Mouse (Mus musculus) embryonic facial prominence, embryonic 14.5 days (tissue): ENCODE measurements around the gene Mdm2. TPM values are rescaled to one million over a fixed set of nuclear protein-coding genes. Genes with fewer than 3 reads are reported as not detected.

Experiments used
- ATAC-seq: fragments of 200-750 bp; cut with Nextera tagmentation; 2 replicates; pipeline ENCODE4 v1.8.0; 2017; ENCODE audit warnings: low read depth, moderate number of reproducible peaks, moderate TSS enrichment
- DNase-seq: peaks from one replicate; pipeline ENCODE4 v3.0.0-alpha.2; 2015; ENCODE audit warnings: low spot score
- H3K27ac ChIP-seq: fragments of 300-500 bp; sonication (generic); replicated peaks from 2 replicates; pipeline ENCODE4 v1.5.1; 2014; ENCODE audit warnings: low read depth, mild to moderate bottlenecking, low read length, moderate library complexity
- H3K27me3 ChIP-seq: fragments of 300-500 bp; sonication (generic); replicated peaks from 2 replicates; pipeline ENCODE4 v1.6.1; 2014; ENCODE audit warnings: low read length; ENCODE audit not compliant: control insufficient read depth, insufficient read depth
- H3K36me3 ChIP-seq: fragments of 300-500 bp; sonication (generic); 2 replicates; pipeline ENCODE4 v1.6.1; 2014; ENCODE audit warnings: low read length, mixed read lengths; ENCODE audit not compliant: control insufficient read depth, insufficient read depth
- H3K4me1 ChIP-seq: fragments of 300-500 bp; sonication (generic); 2 replicates; pipeline ENCODE4 v1.6.1; 2014; ENCODE audit warnings: antibody characterized with exemption, low read length; ENCODE audit not compliant: control insufficient read depth, insufficient read depth
- H3K4me2 ChIP-seq: fragments of 300-500 bp; sonication (generic); 2 replicates; pipeline ENCODE4 v1.6.1; 2014; ENCODE audit warnings: low read depth, mild to moderate bottlenecking, low read length, moderate library complexity, mixed read lengths
- H3K4me3 ChIP-seq: fragments of 300-500 bp; sonication (generic); 2 replicates; pipeline ENCODE4 v1.5.1; 2014; ENCODE audit warnings: low read depth, mild to moderate bottlenecking, low read length
- H3K9ac ChIP-seq: fragments of 300-500 bp; sonication (generic); 2 replicates; pipeline ENCODE4 v1.6.1; 2014; ENCODE audit warnings: low read depth, mild to moderate bottlenecking, low read length, moderate library complexity, mixed read lengths
- H3K9me3 ChIP-seq: fragments of 300-500 bp; sonication (generic); 2 replicates; pipeline ENCODE4 v1.6.1; 2016; ENCODE audit warnings: low read length; ENCODE audit not compliant: control insufficient read depth
- WGBS: fragments of 180-500 bp; shearing (Covaris S2); extraction: QIAGEN DNeasy Blood & Tissue Kit; methylation state at CpG from one replicate; pipeline ENCODE4 v1.1.7; 2014; 5-methylcytosine and 5-hydroxymethylcytosine counted together
- polyA plus RNA-seq: library from polyadenylated mRNA; unstranded; fragments of >200 nt; fragmentation: Nextera tagmentation; extraction: Ambion mirVana; gene quantifications from 2 replicates; pipeline ENCODE4 v1.2.1, GENCODE M21; 2014

Gene Mdm2
- polyA plus RNA-seq, 1 experiment from 2014 or later: 34.1 TPM

DNA sequence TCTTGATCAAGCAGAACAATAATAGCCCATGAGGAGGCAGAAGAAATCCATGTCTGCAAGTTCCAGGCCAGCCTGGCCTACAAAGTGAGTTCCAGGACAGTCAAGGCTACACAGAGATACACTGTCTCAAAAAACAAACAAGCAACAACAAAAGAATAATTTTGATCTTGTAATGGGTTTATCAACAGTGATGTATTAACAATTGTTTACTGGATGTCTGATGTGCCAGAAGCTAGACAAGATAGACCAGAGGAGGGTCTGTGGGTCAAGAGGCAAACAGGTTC is 45.7 kb downstream of the Mdm2 start:
- H3K9ac ChIP-seq: no peak overlapping the region
- no peak overlapping the region for H3K27ac ChIP-seq
- H3K9me3 ChIP-seq: no peaks in the 10 kb centered on the region
- no peak overlapping the region for H3K4me3 ChIP-seq
- DNase-seq: no peak
- no peak for ATAC-seq
- H3K36me3 ChIP-seq: no peaks in the 10 kb centered on the region
- H3K4me1 ChIP-seq: peaks cover 23% of the 10 kb centered on the region; the same call in 1 of the 2 replicates
- no peaks in the 10 kb centered on the region for H3K27me3 ChIP-seq
- H3K4me2 ChIP-seq: no peak overlapping the region

DNA sequence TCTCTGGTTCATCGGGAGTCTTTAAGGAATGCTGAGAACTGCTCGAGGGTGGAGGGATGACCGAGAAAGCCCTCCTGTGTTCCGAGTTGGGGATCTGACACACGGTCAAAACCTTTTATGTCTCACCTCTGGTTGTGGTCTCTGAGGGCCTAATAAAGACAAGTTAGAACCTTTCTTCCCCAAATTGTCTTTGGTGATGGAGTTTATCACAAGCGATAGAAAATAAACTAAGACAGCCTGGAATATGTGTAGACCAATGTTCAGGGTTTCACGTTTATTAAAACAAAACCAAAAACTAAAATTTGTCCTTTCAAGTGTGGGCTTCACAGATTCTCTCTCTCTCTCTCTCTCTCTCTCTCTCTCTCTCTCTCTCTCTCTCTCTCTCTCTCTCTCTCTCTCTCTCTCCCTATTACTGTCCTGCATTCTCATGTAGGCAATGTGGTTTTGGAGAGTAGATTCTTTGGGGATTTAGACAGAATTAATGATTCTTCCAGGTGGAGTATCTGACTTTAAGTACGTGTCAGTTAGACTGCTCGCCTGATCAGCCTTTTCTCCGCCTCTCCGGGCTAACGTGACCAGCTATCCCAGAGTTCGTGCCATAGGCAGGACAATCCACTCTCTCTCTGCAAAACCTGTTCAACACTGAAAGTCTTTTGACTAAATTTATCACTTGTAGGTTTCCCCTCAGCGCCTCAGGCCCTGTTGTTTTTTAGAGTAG is 46.2 kb downstream of the Mdm2 start:
- H3K4me1 ChIP-seq: peaks cover 19% of the 10 kb centered on the region; the same call in 1 of the 2 replicates
- H3K4me3 ChIP-seq: no peak overlapping the region
- H3K27ac ChIP-seq: no peak overlapping the region
- WGBS: 52% methylated on average over 14 of the region's 14 CpGs
- H3K36me3 ChIP-seq: no peaks in the 10 kb centered on the region
- ATAC-seq: no peak
- DNase-seq: no peak
- no peaks in the 10 kb centered on the region for H3K27me3 ChIP-seq
- peak overlapping the region; percentile 40 for H3K4me2 ChIP-seq
- 0 out of 2 replicates have a peak overlapping the region, but pooled peaks have one; percentile 16 for H3K9ac ChIP-seq
- no peaks in the 10 kb centered on the region for H3K9me3 ChIP-seq

DNA sequence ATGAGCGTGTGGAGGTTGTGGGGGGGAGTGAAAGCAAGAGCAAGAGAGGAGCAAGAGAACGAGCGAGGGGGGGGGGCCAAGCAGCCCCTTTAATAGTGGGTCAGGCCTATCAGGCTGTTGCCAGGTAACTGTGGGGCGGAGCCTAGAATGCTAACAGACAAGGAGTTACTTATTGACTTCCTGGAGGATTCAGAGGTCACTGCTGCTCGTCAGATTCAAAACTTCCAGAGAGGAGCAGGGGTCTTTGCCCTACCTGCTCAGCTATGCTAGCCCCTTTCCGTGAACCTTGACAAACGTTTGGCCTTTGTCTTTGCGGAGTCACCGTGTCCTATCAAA is 46.7 kb downstream of the Mdm2 start:
- DNase-seq (peak; percentile 64), ATAC-seq (peak; percentile 48; the same call in 1 of the 2 replicates)
- Histone ChIP-seq H3K9me3 (no peaks in the 10 kb centered on the region), H3K27me3 (no peaks in the 10 kb centered on the region), H3K4me2 (peak overlapping the region; percentile 40), H3K9ac (0 out of 2 replicates have a peak overlapping the region, but pooled peaks have one; percentile 16), H3K4me1 (peaks cover 15% of the 10 kb centered on the region; the same call in 1 of the 2 replicates), H3K27ac (no peak overlapping the region), H3K36me3 (no peaks in the 10 kb centered on the region), H3K4me3 (no peak overlapping the region)
- 22% methylated on average over 9 of the region's 9 CpGs for WGBS

DNA sequence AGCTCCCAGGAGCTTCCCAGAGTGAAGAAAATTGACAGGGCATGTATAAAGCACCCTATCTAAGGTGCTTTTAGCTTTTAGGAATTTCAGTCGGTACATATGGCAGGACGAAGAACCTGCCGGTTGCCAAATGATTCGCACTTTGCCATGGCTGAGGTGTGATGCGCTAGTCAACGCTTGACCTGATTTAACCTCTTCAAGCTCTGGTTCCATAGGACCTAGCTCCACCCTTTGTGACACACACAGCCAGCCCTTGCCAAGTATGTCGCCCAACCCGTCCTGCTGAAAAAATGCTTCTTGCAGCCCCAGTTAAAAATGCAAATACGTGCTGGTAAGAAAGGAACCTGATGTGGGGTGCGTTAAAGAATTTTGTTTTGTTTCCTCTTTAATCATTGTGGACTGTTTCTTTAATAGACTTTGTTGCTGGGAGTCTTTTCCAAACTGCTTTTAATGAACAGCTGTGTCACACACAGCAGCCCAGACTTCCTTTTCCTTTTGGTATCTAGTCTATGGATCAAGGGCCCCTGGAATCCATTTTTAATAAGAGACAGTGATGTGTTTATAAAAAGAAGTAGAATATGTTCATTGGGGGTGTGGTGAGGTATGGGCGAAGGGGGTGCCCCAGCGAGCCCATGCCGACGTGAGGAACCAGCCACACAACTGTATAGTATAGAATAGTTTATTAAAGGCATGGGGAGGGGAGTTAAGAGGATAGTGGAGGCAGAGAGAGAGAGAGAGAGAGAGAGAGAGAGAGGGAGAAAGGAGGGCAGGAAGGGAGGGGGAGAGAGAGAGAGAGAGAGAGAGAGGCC is 47.3 kb downstream of the Mdm2 start:
- H3K4me1 ChIP-seq: peaks cover 19% of the 10 kb centered on the region; the same call in 1 of the 2 replicates
- H3K27ac ChIP-seq: peak overlapping the region; percentile 3
- no peaks in the 10 kb centered on the region for H3K36me3 ChIP-seq
- 62% methylated on average over 14 of the region's 14 CpGs for WGBS
- H3K9ac ChIP-seq: no peak overlapping the region
- no peaks in the 10 kb centered on the region for H3K27me3 ChIP-seq
- DNase-seq: peak; percentile 70
- no peak overlapping the region for H3K4me3 ChIP-seq
- H3K9me3 ChIP-seq: no peaks in the 10 kb centered on the region
- ATAC-seq: 0 out of 2 replicates have a peak, but pooled peaks have one; percentile 5
- peak overlapping the region; percentile 40; the same call in 1 of the 2 replicates for H3K4me2 ChIP-seq

DNA sequence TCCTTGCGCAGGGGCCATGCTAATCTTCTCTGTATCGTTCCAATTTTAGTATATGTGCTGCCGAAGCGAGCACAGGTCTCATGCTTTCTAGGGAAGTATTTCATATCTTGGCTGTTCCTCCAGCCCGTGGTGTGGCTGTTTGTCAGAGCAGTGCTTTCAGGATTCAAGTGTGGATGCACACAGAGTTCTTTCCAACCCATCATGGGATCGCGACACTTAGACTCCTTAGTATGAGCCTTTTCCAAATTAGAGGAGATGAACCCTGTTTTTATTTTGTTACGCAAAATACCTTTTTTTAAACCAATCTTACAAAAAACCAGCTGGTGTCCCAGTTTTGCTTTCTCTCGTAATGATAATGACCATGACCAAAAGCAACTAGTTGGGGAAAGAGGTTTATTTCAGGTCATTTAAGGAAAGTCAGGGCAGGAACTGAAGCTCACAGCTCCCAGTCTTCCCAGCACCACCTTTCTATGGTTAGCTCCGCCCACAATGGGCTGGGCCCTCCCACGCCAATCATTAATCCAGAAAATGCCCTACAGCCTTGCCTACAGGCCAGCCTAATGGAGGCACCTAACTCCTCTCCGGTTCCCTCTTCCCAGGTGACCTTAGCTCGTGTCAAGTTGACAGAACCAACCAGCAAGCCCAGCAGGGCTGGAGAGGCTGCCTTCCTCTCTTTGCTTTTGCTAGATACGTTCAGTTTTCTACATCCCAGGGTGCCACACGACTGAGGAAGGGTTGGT is 48.1 kb downstream of the Mdm2 start:
- Histone ChIP-seq H3K4me1 (peaks cover 19% of the 10 kb centered on the region; the same call in 1 of the 2 replicates), H3K36me3 (no peaks in the 10 kb centered on the region), H3K9me3 (no peaks in the 10 kb centered on the region), H3K27me3 (no peaks in the 10 kb centered on the region), H3K9ac (no peak overlapping the region), H3K4me3 (no peak overlapping the region), H3K27ac (peak overlapping the region; percentile 3), H3K4me2 (no peak overlapping the region)
- no peak for DNase-seq
- ATAC-seq: no peak
- 79% methylated on average over 15 of the region's 15 CpGs for WGBS

DNA sequence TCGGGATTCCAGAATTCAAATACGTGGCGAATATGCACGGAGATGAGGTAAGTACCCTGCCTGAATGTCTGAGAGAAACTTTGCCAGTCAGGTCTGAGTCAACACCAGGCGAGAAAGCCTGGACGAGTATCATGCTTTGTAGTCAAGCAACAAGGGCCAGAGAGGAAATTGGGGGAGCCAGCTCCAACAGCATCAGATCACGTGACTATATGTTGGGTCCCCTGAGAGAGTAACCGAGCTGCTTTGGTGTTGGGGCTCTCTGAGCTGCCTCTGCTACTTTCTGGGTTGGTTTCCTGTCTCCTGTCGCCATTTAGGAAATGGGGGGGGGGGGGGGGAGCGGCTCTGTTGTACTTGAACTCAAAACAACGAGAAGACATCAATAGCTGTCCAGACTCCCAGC is 50.7 kb downstream of the Mdm2 start:
- ATAC-seq (0 out of 2 replicates have a peak, but pooled peaks have one; percentile 18), DNase-seq (no peak)
- no peak overlapping the region for H3K9ac ChIP-seq
- H3K9me3 ChIP-seq: no peaks in the 10 kb centered on the region
- H3K4me1 ChIP-seq: peaks cover 19% of the 10 kb centered on the region; the same call in 1 of the 2 replicates
- 43% methylated on average over 11 of the region's 11 CpGs for WGBS
- H3K4me3 ChIP-seq: no peak overlapping the region
- H3K4me2 ChIP-seq: no peak overlapping the region
- H3K27me3 ChIP-seq: no peaks in the 10 kb centered on the region
- H3K27ac ChIP-seq: no peak overlapping the region
- H3K36me3 ChIP-seq: no peaks in the 10 kb centered on the region

DNA sequence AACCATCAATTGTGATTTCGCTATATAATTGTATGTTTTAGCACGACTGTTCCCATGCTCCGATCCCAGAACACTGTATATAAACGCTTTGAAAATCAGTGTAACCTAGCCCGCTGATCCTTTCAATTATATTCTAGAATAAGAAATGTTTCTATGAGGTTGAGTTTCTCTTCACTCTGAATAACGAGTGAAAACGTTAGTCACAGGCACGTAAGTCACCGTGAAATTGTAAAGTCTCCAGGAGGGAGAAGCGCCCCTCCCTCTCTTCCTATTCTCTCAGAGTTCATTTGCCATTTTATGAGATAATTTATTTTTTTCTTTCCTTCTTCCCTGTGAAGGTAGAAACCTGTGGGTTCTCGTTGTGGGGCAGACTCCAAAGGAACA is 51.1 kb downstream of the Mdm2 start:
- ATAC-seq: no peak
- DNase-seq: no peak
- H3K27ac ChIP-seq: no peak overlapping the region
- H3K9ac ChIP-seq: no peak overlapping the region
- WGBS: 53% methylated on average over 11 of the region's 11 CpGs
- no peaks in the 10 kb centered on the region for H3K9me3 ChIP-seq
- no peak overlapping the region for H3K4me3 ChIP-seq
- no peaks in the 10 kb centered on the region for H3K27me3 ChIP-seq
- H3K4me2 ChIP-seq: no peak overlapping the region
- H3K36me3 ChIP-seq: no peaks in the 10 kb centered on the region
- peaks cover 19% of the 10 kb centered on the region; the same call in 1 of the 2 replicates for H3K4me1 ChIP-seq

DNA sequence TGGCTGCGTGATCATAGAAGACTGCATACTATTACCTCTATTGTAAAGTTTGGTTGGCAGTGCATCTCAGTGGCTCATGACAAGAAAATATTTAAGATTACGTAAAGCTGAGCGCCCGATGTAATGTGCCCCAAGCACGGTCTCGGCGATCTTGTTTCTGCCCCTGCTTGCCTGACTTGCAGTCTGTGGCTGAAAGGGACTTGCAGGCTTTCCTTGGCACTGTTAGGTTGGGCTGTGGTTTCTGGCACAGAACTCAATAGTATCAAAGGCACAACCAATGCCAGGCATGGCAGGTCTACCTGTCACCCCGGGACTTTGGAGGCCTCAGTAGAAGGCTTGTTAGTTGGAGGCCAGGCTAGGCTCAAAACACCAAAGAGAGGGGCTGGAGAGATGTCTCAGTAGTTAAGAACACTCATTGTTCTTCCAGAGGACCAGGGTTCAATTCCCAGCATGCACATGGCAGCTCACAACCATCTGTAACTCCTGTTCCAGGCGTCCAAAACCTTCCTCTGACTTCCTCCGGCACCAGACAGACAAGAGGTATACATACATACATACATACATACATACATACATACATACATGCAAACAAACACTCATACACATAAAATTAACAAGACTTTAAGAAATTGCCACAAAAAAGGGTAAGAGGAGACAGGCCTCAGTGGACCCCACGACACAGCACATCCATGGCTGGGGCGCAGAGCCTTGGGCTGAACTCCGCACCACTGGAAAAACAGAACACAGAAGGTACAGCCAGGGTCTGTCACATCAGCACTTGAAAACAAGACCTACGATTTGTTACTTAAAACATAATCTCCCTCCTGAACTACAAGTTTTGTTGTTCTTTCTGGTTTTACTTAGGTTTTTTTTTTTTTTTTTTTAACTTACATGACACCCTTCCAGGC is 51.8 kb downstream of the Mdm2 start:
- H3K27ac ChIP-seq: no peak overlapping the region
- no peak overlapping the region for H3K4me3 ChIP-seq
- ATAC-seq (0 out of 2 replicates have a peak, but pooled peaks have one; percentile 26), DNase-seq (no peak)
- no peaks in the 10 kb centered on the region for H3K36me3 ChIP-seq
- 78% methylated on average over 14 of the region's 14 CpGs for WGBS
- H3K9me3 ChIP-seq: no peaks in the 10 kb centered on the region
- H3K27me3 ChIP-seq: no peaks in the 10 kb centered on the region
- peaks cover 15% of the 10 kb centered on the region; the same call in 1 of the 2 replicates for H3K4me1 ChIP-seq
- H3K4me2 ChIP-seq: no peak overlapping the region
- H3K9ac ChIP-seq: no peak overlapping the region
